Mouse (Mus musculus) intestine, embryonic 14.5 days (tissue): ENCODE results near the gene Mup9. TPM values are rescaled to one million over a fixed set of nuclear protein-coding genes. Genes with fewer than 3 reads are reported as not detected.
"Not testable (repeated sequence)": the region's sequence is repeated elsewhere in the genome, so short reads cannot be mapped to it uniquely, and the experiment has no call there.

Experiments
- ATAC-seq: fragments of 200-750 bp; cut with Nextera tagmentation; replicated peaks from 2 replicates; pipeline ENCODE4 v1.8.0; 2017; ENCODE audit warnings: low read depth, moderate number of reproducible peaks, moderate TSS enrichment, moderate library complexity; ENCODE audit not compliant: low FRiP score, low TSS enrichment
- DNase-seq: peaks from one replicate; pipeline ENCODE4 v3.0.0-alpha.2; 2018; ENCODE audit warnings: low spot score
- H3K27ac ChIP-seq: fragments of 300-500 bp; sonication (generic); 2 replicates; pipeline ENCODE4 v1.5.1; 2014; ENCODE audit warnings: low read depth, mild to moderate bottlenecking, control low read depth
- H3K27me3 ChIP-seq: fragments of 300-500 bp; sonication (generic); replicated peaks from 2 replicates; pipeline ENCODE4 v1.6.1; 2014; ENCODE audit warnings: low read length, control low read depth; ENCODE audit not compliant: control insufficient read depth, insufficient read depth
- H3K36me3 ChIP-seq: fragments of 300-500 bp; sonication (generic); 2 replicates; pipeline ENCODE4 v1.6.1; 2014; ENCODE audit warnings: low read length, control low read depth; ENCODE audit not compliant: control insufficient read depth, insufficient read depth
- H3K4me1 ChIP-seq: fragments of 300-500 bp; sonication (generic); replicated peaks from 2 replicates; pipeline ENCODE4 v1.6.1; 2014; ENCODE audit warnings: low read length, control low read depth, mixed read lengths; ENCODE audit not compliant: control insufficient read depth, insufficient read depth
- H3K4me2 ChIP-seq: fragments of 300-500 bp; sonication (generic); 2 replicates; pipeline ENCODE4 v1.6.1; 2014; ENCODE audit warnings: low read length
- H3K4me3 ChIP-seq: fragments of 300-500 bp; sonication (generic); 2 replicates; pipeline ENCODE4 v1.5.1; 2014; ENCODE audit warnings: low read depth, low read length, control low read depth, mixed read lengths
- H3K9ac ChIP-seq: fragments of 300-500 bp; sonication (generic); 2 replicates; pipeline ENCODE4 v1.6.1; 2014; ENCODE audit warnings: mild to moderate bottlenecking, low read length
- H3K9me3 ChIP-seq: fragments of 300-500 bp; sonication (generic); 2 replicates; pipeline ENCODE4 v1.6.1; 2016; ENCODE audit warnings: low read length, control low read depth; ENCODE audit not compliant: control insufficient read depth
- WGBS: fragments of 180-500 bp; shearing (Covaris S2); extraction: QIAGEN DNeasy Blood & Tissue Kit; methylation state at CpG from one replicate; pipeline ENCODE4 v1.1.7; 2014; 5-methylcytosine and 5-hydroxymethylcytosine counted together
- polyA plus RNA-seq: library from polyadenylated mRNA; unstranded; fragments of >200 nt; fragmentation: Nextera tagmentation; extraction: Ambion mirVana; gene quantifications from 2 replicates; pipeline ENCODE4 v1.2.1, GENCODE M21; 2014

The Mup9 gene
- polyA plus RNA-seq: not detected in 2 replicates

GRCm38 (mm10) chr4:60421852-60422251, at the start of gene Mup9:
Mup9 (minus strand) TSS chr4:60421952.
- not testable (repeated sequence) for H3K27ac ChIP-seq, H3K4me2 ChIP-seq, H3K27me3 ChIP-seq, H3K9me3 ChIP-seq, H3K4me1 ChIP-seq, H3K4me3 ChIP-seq, H3K9ac ChIP-seq, H3K36me3 ChIP-seq, DNase-seq, ATAC-seq
- 76% methylated on average over 3 of the region's 3 CpGs for WGBS

Other genes with a start within 250 kb of the Mup9 start
- not detected in 2 replicates for gene Mup8, start 199.4 kb downstream of the Mup9 start, polyA plus RNA-seq
- not detected in 2 replicates for gene Mup1, start 80.0 kb upstream of the Mup9 start, polyA plus RNA-seq
- gene Mup10, start 160.2 kb upstream of the Mup9 start, polyA plus RNA-seq: not detected in 2 replicates
- not detected in 2 replicates for gene Mup11, start 240.5 kb upstream of the Mup9 start, polyA plus RNA-seq